Mouse (Mus musculus) activated CD4-positive, CD25-positive, alpha-beta regulatory T cell, adult 9 weeks (primary cell): ENCODE results near the gene Mcmbp. TPM values are rescaled to one million over a fixed set of nuclear protein-coding genes. Genes with fewer than 3 reads are reported as not detected.

ENCODE experiments used
- polyA plus RNA-seq: library from polyadenylated mRNA; unstranded; fragments of 100-300 nt; shearing (Covaris generic); gene quantifications from one replicate; pipeline ENCODE4 v1.2.1, GENCODE M21; 2017

The Mcmbp gene
- polyA plus RNA-seq: 11.1 TPM

DNA sequence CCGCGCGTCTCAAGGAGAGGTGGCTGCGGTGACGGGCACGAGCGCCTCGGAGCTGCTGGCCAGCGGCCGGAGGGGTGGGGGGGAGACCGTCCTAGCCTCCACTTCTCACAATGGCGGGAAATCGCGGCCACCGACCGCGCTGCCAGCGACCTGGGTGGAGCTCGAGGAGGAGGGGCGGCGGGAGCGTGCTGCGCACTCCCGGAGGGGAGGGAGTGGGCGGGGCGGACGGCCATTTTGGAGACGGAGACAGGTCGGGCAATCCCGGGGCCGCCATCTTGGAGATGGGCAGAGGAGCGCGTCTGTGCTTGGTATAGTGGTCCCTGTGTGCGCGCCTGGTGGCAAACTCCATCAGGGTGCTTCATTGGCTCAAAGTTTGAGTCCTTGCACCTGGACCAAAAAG, at the start of gene Mcmbp:
Gene Mcmbp (minus strand): TSS at position 162 of the 400 bp plus-strand sequence.

DNA sequence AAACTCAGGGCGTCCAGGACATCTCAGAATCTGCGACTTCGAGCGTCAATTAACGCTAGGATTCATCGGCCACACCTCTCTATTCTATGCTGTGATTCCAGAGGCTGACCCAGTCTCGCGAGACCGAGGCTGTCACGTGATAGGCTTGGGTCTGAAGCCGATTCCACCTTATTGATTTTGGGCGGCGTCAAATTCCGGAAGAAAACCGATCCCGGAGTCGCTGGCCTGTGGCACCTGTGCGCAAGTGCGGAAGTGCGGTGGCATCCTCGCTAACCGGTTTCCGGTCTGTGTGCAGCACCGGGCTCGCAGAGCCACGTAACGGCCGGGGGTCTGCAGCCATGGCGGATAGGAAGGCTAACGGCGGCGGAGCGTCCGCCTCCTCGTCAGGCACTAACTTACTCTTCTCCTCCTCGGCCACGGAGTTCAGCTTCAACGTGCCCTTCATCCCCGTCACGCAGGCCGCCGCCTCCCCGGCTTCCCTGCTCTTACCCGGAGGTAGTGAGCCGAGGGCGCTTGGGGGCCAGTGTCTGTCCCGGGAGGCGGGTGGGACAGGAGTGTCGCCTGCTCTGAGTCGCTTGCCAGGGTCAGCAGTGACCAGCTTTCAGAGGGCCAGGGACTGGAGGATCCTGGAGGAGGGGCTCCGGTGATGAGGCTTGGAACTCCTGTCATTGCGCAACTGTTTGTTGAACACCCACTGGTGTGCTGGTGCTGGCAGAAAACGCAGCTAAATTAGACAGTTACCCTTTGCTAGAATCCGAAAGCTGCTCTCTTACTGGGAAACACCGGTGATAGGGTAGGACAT, 4.6 kb upstream of the Mcmbp start, which contains the start of gene Sec23ip:
Gene Sec23ip (plus strand): TSS at position 260 of the 802 bp plus-strand sequence.

Other genes with a start within 250 kb of the Mcmbp start
- 11.2 TPM for gene Bag3, start 216.9 kb downstream of the Mcmbp start, polyA plus RNA-seq
- 56.8 TPM for gene Inpp5f, start 129.2 kb downstream of the Mcmbp start, polyA plus RNA-seq
- gene Sec23ip, start 4.4 kb upstream of the Mcmbp start, polyA plus RNA-seq: 74.1 TPM